Mouse (Mus musculus): Measurements from ENCODE around the gene Ifne.

DNA sequence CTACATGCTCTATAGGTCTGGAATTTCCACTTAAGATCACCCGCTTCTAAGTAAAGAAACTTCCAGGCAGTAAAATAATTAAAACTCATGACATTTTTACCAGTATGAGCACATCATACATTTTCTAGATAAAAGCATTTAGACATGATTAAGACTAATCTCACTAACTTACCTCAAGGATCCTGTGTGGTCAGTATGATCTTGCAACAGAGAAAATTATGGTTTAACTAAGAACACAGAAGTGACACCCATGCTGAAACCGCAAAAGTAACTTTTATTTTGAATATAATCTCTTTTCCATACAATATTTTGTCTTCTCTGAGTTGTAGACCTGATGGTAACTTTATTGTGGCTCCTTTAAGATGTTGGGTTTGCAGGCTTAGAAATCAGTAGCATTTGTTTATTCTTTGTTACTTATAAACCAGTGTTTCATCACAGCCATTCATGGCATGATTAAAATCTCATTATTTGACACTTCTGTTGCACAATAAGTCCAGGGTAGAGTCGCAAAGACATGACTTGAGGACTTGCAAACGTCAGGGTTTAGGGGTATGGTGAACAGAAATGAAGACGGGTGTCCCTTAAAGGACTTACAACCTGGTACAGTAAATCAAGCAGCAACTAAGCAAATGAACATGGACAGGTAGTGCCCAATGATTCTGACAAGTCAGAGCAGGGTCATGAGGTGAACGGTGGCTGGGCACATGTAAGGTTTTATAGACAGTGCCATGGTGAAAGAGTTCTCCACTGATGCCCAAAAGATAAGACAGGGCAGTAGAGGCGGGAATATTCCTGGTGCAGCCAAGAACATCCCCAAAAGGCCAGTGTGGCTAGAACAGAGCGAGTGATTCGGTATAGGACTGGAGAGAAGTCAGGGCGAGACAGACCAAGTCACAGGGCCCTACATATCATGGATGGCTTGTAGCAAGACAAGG is 29.9 kb upstream of the Ifne start:
- no peak for TF ChIP-seq CTCF (IDR thresholded peaks at IDR 0.05; ENCODE audit: low read depth, low read length)
- no peak for TF ChIP-seq POLR2A (IDR thresholded peaks at IDR 0.05; ENCODE audit: extremely low read depth, insufficient read depth, low read length)
